Mouse (Mus musculus) bone marrow macrophage, adult 2 months (primary cell): ENCODE data around the gene Npsr1.

Experiments used
- CTCF ChIP-seq: IDR thresholded peaks from 2 replicates; pipeline ENCODE4 v1.5.1; 2012; ENCODE audit warnings: low read depth, mild to moderate bottlenecking, low read length, moderate library complexity
- POLR2A ChIP-seq: IDR thresholded peaks from 2 replicates; pipeline ENCODE4 v1.6.1; 2012; ENCODE audit warnings: mild to moderate bottlenecking, low read depth, low read length, borderline replicate concordance

DNA sequence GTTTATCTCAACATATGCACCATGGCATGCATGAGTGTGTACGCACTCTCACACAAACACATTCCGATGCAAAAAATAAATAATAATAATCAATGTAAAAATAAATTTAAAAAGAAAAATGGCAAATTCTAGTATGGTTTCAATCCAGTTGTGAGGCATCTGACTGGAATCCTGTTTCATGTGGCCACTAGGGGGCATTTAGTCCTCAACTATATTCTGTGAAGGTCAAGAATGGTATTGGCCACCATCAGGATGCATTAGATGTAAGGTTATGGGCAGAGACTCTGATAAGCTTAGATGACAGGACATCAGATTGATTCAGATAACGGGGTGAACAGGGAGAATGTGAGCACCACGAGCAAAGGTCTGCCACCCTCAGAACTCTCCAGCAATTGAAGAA is 21.6 kb downstream of the Npsr1 start:
- TF ChIP-seq CTCF = no peak
- TF ChIP-seq POLR2A = no peak
